Mouse (Mus musculus) kidney, adult 11 months (tissue): ENCODE data around the gene Tcap.

Source experiments
- DNase-seq: peaks from one replicate; pipeline ENCODE4 v3.0.0; 2022

Gene Tcap

DNA sequence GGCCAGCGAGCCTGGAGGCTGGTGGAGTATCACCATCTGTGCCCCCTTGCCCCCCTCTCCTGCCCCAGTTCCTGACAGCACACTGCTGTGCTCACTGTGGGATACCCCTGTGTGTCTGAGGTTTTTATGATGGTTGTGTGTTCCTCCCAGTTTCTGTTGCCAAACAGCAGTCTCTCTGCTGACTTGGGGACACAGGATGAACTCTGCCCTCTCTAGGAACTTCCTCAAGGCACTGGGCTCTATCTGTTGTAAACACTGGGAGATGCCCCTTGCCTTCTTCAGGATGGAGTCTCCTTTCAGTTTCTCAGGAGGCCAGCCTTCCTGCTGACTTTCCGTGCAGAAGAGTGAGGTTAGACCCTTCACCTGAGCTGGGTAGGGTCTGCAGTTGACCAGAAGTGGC, 30.6 kb downstream of the Tcap start:
- no peak for DNase-seq

DNA sequence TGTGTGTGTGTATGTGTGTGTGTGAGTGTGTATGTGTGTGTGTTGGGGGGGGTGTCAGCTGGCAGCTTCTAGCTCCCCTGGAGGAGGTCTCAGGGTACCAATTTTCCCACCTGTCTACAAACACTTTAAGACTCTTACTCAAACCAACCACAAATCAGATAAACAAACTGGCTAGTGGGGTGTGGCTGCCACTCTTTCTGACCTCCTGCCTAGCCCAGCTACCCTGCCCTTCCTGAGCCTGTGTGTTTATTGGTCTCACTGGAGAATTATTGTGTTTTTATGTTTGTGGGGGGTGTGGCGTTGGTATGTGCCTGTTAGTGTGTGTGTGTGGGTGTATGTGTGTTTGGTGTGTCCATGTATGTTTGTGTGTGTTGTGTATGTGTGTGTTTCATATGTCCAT, 33.5 kb downstream of the Tcap start:
- no peak for DNase-seq

DNA sequence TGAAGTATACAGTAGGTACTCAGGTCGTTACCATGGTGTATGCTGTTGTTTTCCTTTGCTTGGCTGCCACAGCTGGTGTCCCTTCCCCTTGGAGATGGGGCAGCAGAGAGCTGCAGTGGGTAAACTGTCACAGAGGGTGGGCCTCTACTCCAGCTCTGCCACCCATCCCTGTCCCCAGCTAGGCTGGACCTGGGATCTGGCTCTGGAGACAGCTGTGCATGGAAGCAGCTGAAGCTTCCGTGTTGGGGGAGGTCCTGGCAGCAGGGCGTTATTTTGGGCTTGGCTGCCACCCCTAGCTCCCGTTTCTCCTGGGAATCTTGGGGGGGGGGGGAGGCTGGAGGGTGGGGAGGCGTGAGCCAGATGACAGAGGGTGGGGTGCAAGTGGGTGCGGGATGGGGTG, 34.7 kb downstream of the Tcap start:
- DNase-seq, result no peak

DNA sequence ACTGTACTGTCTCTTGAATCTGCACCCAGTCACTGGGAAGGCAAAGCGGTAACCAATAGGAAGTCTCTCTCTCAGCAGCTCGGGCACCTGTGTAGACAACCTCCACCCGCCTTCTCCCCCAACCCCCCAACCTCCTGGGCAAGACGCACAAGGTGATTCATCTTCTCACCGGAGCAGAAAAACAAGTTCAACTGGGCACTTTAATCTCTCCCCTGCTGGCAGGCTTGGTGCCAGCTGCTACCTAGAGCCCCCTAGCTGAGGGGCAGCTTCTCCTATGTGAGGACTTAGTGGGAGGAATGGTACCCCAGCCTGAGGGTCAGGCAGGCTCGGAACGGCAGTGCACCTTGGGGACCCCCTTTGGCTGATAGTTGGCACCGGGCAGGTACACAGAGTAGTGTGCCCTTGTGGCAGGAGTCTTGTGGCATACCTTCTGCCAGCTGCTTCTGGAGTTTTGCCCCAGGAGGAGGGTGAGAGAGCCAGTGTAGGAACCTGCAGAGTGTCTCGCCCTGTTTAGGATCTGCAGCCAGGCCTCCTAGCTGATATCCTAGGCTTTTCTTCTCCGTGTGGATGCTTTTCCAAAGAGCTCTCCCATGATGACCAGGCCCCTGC, 35.4 kb downstream of the Tcap start:
- DNase-seq, result peak; percentile 82

DNA sequence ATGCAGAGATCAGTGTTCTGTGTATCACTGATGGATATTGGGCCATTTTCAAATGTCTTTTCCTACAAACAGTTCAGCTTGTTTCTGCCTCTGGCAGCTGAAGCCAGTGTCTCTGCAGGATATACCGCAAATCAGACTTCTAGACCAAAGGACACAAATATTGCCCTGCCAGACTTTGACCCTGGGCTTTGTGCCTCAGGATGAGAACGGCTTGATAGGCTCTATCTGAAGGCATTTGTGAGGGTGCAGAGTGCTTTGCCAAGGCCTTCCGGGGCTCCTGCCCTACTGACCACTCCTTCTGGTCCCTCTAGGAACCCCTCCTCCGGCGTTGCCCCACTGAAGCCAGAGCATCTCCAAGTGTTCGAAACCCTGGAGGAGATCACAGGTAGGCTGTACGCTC, 43.0 kb downstream of the Tcap start:
- DNase-seq, result peak; percentile 71

DNA sequence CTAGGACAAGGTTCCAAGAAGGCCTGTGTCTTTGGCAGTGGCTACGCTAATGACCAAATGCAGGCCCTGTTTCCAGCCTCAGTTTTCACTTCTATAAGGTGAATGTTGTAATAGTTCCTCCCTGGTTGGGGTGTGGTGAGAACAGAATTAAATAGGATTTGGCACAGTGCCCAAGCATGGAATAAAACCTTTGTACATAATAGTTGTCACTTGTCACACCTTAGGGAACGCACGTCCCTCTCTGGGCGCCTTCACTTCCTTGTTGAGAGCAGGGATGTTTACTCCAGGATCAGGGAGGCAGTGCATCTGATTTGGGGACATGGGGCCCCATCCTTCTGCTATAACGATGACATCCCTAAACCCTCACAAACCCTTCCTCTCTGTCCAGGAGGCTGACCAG, 44.8 kb downstream of the Tcap start:
- DNase-seq, result no peak

DNA sequence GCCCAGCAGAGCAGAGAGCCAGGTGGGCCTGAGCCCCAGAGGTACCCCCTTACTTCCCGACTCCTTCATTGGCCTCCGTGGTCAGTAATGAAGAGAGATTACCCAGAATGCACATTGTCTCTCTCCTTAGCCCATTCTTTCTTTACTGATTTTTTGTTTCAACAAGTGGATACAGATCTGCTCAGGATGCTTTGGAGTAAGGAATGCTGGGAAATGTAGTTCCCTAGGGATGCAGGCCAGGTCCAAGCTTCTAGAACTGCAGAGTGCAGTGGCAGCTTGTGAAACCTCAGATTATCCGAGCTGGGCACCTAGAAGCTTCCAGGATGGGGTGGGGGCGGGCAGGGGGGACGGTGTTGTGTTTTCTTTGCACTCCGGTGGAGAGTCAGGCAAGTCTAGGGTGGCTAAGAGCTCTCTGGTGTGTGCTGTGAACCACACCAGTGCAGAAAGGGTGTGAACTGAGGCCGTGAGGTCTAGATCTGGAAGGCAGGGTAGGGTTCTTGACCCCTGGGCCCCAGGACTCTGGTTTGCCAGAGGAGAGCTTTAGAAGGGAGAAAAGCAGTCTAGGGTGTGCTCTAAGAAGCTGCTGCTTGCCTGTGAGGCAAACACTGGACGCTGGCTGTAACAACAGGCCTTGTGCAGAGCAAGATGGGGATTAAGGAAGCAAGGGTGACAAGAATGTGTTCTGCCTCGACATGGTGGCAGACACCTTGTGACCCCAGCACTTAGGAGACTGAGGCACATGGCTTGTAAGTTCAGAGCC, 48.3 kb downstream of the Tcap start:
- no peak for DNase-seq
